Mouse (Mus musculus): Measurements from ENCODE around the gene Sept11.

The Sept11 gene

GRCm38 (mm10) chr5:93171420-93171819 lies 78.2 kb downstream of the Sept11 start:
- DNase-seq (ENCODE audit: low spot score in 2 of 2) = no peak

GRCm38 (mm10) chr5:93172536-93172935 lies 79.3 kb downstream of the Sept11 start:
- no peak for DNase-seq (ENCODE audit: low spot score in 2 of 2)

- DNase-seq (ENCODE audit: low spot score in 2 of 2) = no peak
Observed at GRCm38 (mm10) chr5:93174675-93175074, 81.4 kb downstream of the Sept11 start.

GRCm38 (mm10) chr5:93178616-93179015 lies 85.4 kb downstream of the Sept11 start:
- DNase-seq (ENCODE audit: low spot score in 2 of 2) = no peak

GRCm38 (mm10) chr5:93180252-93180651 lies 87.0 kb downstream of the Sept11 start:
- no peak for DNase-seq (ENCODE audit: low spot score in 2 of 2)

GRCm38 (mm10) chr5:93183311-93183710 lies 90.1 kb downstream of the Sept11 start:
- no peak for DNase-seq (ENCODE audit: low spot score in 2 of 2)

- no peak for DNase-seq (ENCODE audit: low spot score in 2 of 2)
Observed at GRCm38 (mm10) chr5:93184548-93184947, 91.3 kb downstream of the Sept11 start.

GRCm38 (mm10) chr5:93189607-93190006 lies 96.4 kb downstream of the Sept11 start:
- DNase-seq (ENCODE audit: low spot score in 2 of 2) = no peak

- no peak for DNase-seq (ENCODE audit: low spot score in 2 of 2)
Observed at GRCm38 (mm10) chr5:93190428-93190827, 97.2 kb downstream of the Sept11 start.

- DNase-seq (ENCODE audit: low spot score in 2 of 2) = no peak
Observed at GRCm38 (mm10) chr5:93198232-93198631, 105.0 kb downstream of the Sept11 start.

GRCm38 (mm10) chr5:93201181-93201580 lies 107.9 kb downstream of the Sept11 start:
- DNase-seq (ENCODE audit: low spot score in 2 of 2) = no peak

- peak in 1 of 2 experiments; percentile 39 for DNase-seq (ENCODE audit: low spot score in 2 of 2)
Observed at GRCm38 (mm10) chr5:93205371-93206108, 112.3 kb downstream of the Sept11 start.

- DNase-seq (ENCODE audit: low spot score in 2 of 2) = peak; percentile 92 to 95
Observed at GRCm38 (mm10) chr5:93206109-93207005, 113.1 kb downstream of the Sept11 start, which contains the start of the genes Ccni and 2010109A12Rik. Gene Ccni, minus strand, starts transcription at chr5:93206495. Gene 2010109A12Rik, plus strand, starts transcription at chr5:93206518.

- DNase-seq (ENCODE audit: low spot score in 2 of 2) = peak in 1 of 2 experiments; percentile 34
Observed at GRCm38 (mm10) chr5:93207006-93207348, 113.7 kb downstream of the Sept11 start.

- no peak for DNase-seq (ENCODE audit: low spot score in 2 of 2)
Observed at GRCm38 (mm10) chr5:93207555-93207954, 114.3 kb downstream of the Sept11 start.

GRCm38 (mm10) chr5:93218375-93218774 lies 125.1 kb downstream of the Sept11 start:
- no peak for DNase-seq (ENCODE audit: low spot score in 2 of 2)

- DNase-seq (ENCODE audit: low spot score in 2 of 2) = peak in 1 of 2 experiments; percentile 21
Observed at GRCm38 (mm10) chr5:93221661-93222060, 128.4 kb downstream of the Sept11 start.

GRCm38 (mm10) chr5:93224549-93224948 lies 131.3 kb downstream of the Sept11 start:
- DNase-seq (ENCODE audit: low spot score in 2 of 2) = no peak
